Mouse (Mus musculus): Measurements from ENCODE around the gene Krt78.
A peak's percentile ranks its signal among the peaks of the same experiment; 100 is the strongest.

The Krt78 gene

GRCm38 (mm10) chr15:101973414-101974077 is 19.5 kb upstream of the Krt78 start:
- DNase-seq (ENCODE audit: low read depth in 2 of 2, low spot score in 2 of 2): peak; percentile 75 to 86

GRCm38 (mm10) chr15:101970536-101970935 is 16.4 kb upstream of the Krt78 start:
- no peak for DNase-seq (ENCODE audit: low read depth in 2 of 2, low spot score in 2 of 2)

GRCm38 (mm10) chr15:101966808-101967207 is 12.7 kb upstream of the Krt78 start:
- DNase-seq (ENCODE audit: low read depth in 2 of 2, low spot score in 2 of 2): no peak

GRCm38 (mm10) chr15:101958891-101959290 is 4.8 kb upstream of the Krt78 start:
- DNase-seq (ENCODE audit: low read depth in 2 of 2, low spot score in 2 of 2): no peak

GRCm38 (mm10) chr15:101952733-101953474 is 1.2 kb downstream of the Krt78 start:
- no peak for DNase-seq (ENCODE audit: low read depth in 2 of 2, low spot score in 2 of 2)

- no peak for DNase-seq (ENCODE audit: low read depth in 2 of 2, low spot score in 2 of 2)
Measured at GRCm38 (mm10) chr15:101945430-101945829, 8.7 kb downstream of the Krt78 start.

- DNase-seq (ENCODE audit: low read depth in 2 of 2, low spot score in 2 of 2): no peak
Measured at GRCm38 (mm10) chr15:101941948-101942347, 12.1 kb downstream of the Krt78 start.

GRCm38 (mm10) chr15:101940274-101940829 is 13.7 kb downstream of the Krt78 start, which contains the start of gene Krt79:
Gene Krt79 (minus strand): TSS chr15:101940324.
- DNase-seq (ENCODE audit: low read depth in 2 of 2, low spot score in 2 of 2): no peak

- DNase-seq (ENCODE audit: low read depth in 2 of 2, low spot score in 2 of 2): no peak
Measured at GRCm38 (mm10) chr15:101938600-101939308, 15.3 kb downstream of the Krt78 start.

- no peak for DNase-seq (ENCODE audit: low read depth in 2 of 2, low spot score in 2 of 2)
Measured at GRCm38 (mm10) chr15:101933024-101933423, 21.1 kb downstream of the Krt78 start.

GRCm38 (mm10) chr15:101929666-101930065 is 24.4 kb downstream of the Krt78 start:
- no peak for DNase-seq (ENCODE audit: low read depth in 2 of 2, low spot score in 2 of 2)

- no peak for DNase-seq (ENCODE audit: low read depth in 2 of 2, low spot score in 2 of 2)
Measured at GRCm38 (mm10) chr15:101929087-101929486, 25.0 kb downstream of the Krt78 start.

GRCm38 (mm10) chr15:101927340-101928080 is 26.6 kb downstream of the Krt78 start:
- DNase-seq (ENCODE audit: low read depth in 2 of 2, low spot score in 2 of 2): no peak

GRCm38 (mm10) chr15:101925041-101925440 is 29.0 kb downstream of the Krt78 start:
- no peak for DNase-seq (ENCODE audit: low read depth in 2 of 2, low spot score in 2 of 2)

GRCm38 (mm10) chr15:101924635-101925034 is 29.5 kb downstream of the Krt78 start, which contains the start of gene Krt4:
Gene Krt4 (minus strand): TSS chr15:101924735.
- no peak for DNase-seq (ENCODE audit: low read depth in 2 of 2, low spot score in 2 of 2)

GRCm38 (mm10) chr15:101922296-101922695 is 31.8 kb downstream of the Krt78 start:
- no peak for DNase-seq (ENCODE audit: low read depth in 2 of 2, low spot score in 2 of 2)

- DNase-seq (ENCODE audit: low read depth in 2 of 2, low spot score in 2 of 2): no peak
Measured at GRCm38 (mm10) chr15:101916072-101916471, 38.0 kb downstream of the Krt78 start.

- DNase-seq (ENCODE audit: low read depth in 2 of 2, low spot score in 2 of 2): no peak
Measured at GRCm38 (mm10) chr15:101904849-101905248, 49.2 kb downstream of the Krt78 start.

- DNase-seq (ENCODE audit: low read depth in 2 of 2, low spot score in 2 of 2): no peak
Measured at GRCm38 (mm10) chr15:101902171-101903149, 51.6 kb downstream of the Krt78 start.

Measured in CD8-positive naive resting alpha-beta T cell, adult 2 months (primary cell).